Mouse (Mus musculus) megakaryocyte, embryonic 14.5 days (primary cell): ENCODE data around the gene Mob2.

Source experiments
- FLI1 ChIP-seq: IDR thresholded peaks from 2 replicates; pipeline ENCODE4 v1.6.1; 2012; ENCODE audit warnings: low read length, inconsistent platforms, mixed read lengths
- GATA1 ChIP-seq: IDR thresholded peaks from 3 replicates; pipeline ENCODE4 v1.6.1; 2012; ENCODE audit warnings: mixed read lengths, low read length, inconsistent platforms, borderline replicate concordance

DNA sequence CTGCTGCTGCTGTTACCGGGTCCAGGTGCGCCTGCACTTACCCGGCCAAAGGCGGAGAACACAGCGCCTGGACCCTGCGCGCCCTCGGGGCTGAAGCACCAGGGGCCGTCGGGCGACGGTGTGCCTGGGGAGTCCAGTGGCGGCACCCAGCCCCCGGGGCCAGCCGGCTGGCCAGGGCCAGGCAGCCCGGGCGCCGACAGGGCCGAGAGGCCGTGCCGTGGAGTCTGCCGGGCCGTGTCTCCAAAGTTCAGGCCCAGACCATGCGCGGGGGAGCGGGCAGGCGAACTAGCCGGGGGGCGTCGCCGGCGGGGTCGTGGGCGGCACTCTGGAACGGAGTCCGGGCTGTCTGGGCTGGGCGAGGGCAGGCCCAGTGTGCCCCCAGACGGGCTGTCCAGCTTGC, 21.3 kb upstream of the Mob2 start:
- TF ChIP-seq GATA1 (no peak), FLI1 (no peak)
